Mouse (Mus musculus) heart, embryonic 13.5 days (tissue): ENCODE measurements around the gene Islr2. TPM values are rescaled to one million over a fixed set of nuclear protein-coding genes. Genes with fewer than 3 reads are reported as not detected.

Source experiments
- ATAC-seq: fragments of 200-750 bp; cut with Nextera tagmentation; 2 replicates; pipeline ENCODE4 v1.8.0; 2017; ENCODE audit warnings: moderate TSS enrichment; ENCODE audit not compliant: insufficient number of reproducible peaks, low FRiP score, low TSS enrichment; ENCODE audit errors: extremely low read depth
- H3K27ac ChIP-seq: fragments of 300-500 bp; sonication (generic); replicated peaks from 2 replicates; pipeline ENCODE4 v1.5.1; 2015; ENCODE audit warnings: moderate library complexity, mild to moderate bottlenecking, inconsistent platforms
- H3K27me3 ChIP-seq: fragments of 300-500 bp; sonication (generic); replicated peaks from 2 replicates; pipeline ENCODE4 v1.6.1; 2015; ENCODE audit warnings: mild to moderate bottlenecking, inconsistent platforms
- H3K36me3 ChIP-seq: fragments of 300-500 bp; sonication (generic); 2 replicates; pipeline ENCODE4 v1.6.1; 2015; ENCODE audit warnings: mild to moderate bottlenecking, inconsistent platforms
- H3K4me1 ChIP-seq: fragments of 300-500 bp; sonication (generic); 2 replicates; pipeline ENCODE4 v1.6.1; 2015; ENCODE audit warnings: inconsistent platforms
- H3K4me2 ChIP-seq: fragments of 300-500 bp; sonication (generic); 2 replicates; pipeline ENCODE4 v1.6.1; 2015; ENCODE audit warnings: inconsistent platforms, mild to moderate bottlenecking, moderate library complexity
- H3K4me3 ChIP-seq: fragments of 300-500 bp; sonication (generic); 2 replicates; pipeline ENCODE4 v1.5.1; 2015; ENCODE audit warnings: moderate library complexity, mild to moderate bottlenecking, inconsistent platforms
- H3K9ac ChIP-seq: fragments of 300-500 bp; sonication (generic); 2 replicates; pipeline ENCODE4 v1.6.1; 2015; ENCODE audit warnings: inconsistent platforms, mild to moderate bottlenecking, moderate library complexity
- H3K9me3 ChIP-seq: fragments of 300-500 bp; sonication (generic); 2 replicates; pipeline ENCODE4 v1.6.1; 2016; ENCODE audit warnings: inconsistent platforms
- WGBS: fragments of 180-500 bp; shearing (Covaris S2); methylation state at CpG from one replicate; pipeline ENCODE4 v1.1.7; 2015; ENCODE audit warnings: mixed read lengths; 5-methylcytosine and 5-hydroxymethylcytosine counted together
- polyA plus RNA-seq: library from polyadenylated mRNA; unstranded; fragments of >200 nt; fragmentation: Nextera tagmentation; extraction: Ambion mirVana; gene quantifications from 2 replicates; pipeline ENCODE4 v1.2.1, GENCODE M21; 2015

Gene Islr2
- polyA plus RNA-seq, 1 experiment from 2014 or later = 0.17 TPM

GRCm38 (mm10) chr9:58201091-58201842 is 2.9 kb downstream of the Islr2 start:
- Histone ChIP-seq H3K27ac (no peak overlapping the region), H3K36me3 (no peaks in the 10 kb centered on the region), H3K4me3 (peak overlapping the region; percentile 24; the same call in 1 of the 2 replicates), H3K9ac (no peak overlapping the region), H3K9me3 (no peaks in the 10 kb centered on the region), H3K4me1 (peaks cover 56% of the 10 kb centered on the region), H3K27me3 (peaks cover 92% of the 10 kb centered on the region), H3K4me2 (peak overlapping the region; percentile 38)
- ATAC-seq = no peak
- WGBS = 2% methylated on average over 24 of the region's 24 CpGs

GRCm38 (mm10) chr9:58200270-58201090 is 3.6 kb downstream of the Islr2 start:
- no peak overlapping the region for H3K27ac ChIP-seq
- peaks cover 58% of the 10 kb centered on the region for H3K4me1 ChIP-seq
- H3K9me3 ChIP-seq = no peaks in the 10 kb centered on the region
- no peaks in the 10 kb centered on the region for H3K36me3 ChIP-seq
- ATAC-seq = no peak
- 6% methylated on average over 11 of the region's 11 CpGs for WGBS
- H3K4me3 ChIP-seq = no peak overlapping the region
- peaks cover 92% of the 10 kb centered on the region for H3K27me3 ChIP-seq
- H3K9ac ChIP-seq = no peak overlapping the region
- no peak overlapping the region for H3K4me2 ChIP-seq

- Histone ChIP-seq H3K27ac (no peak overlapping the region), H3K4me1 (peaks cover 58% of the 10 kb centered on the region), H3K9ac (no peak overlapping the region), H3K4me2 (peak overlapping the region; percentile 71), H3K4me3 (peak overlapping the region; percentile 33), H3K9me3 (no peaks in the 10 kb centered on the region), H3K27me3 (peaks cover 95% of the 10 kb centered on the region), H3K36me3 (no peaks in the 10 kb centered on the region)
- no peak for ATAC-seq
- under 1% methylated on average over 41 of the region's 41 CpGs for WGBS
Observed at GRCm38 (mm10) chr9:58199381-58200269, 4.5 kb downstream of the Islr2 start.

GRCm38 (mm10) chr9:58198801-58199371 is 5.2 kb downstream of the Islr2 start:
- ATAC-seq = no peak
- Histone ChIP-seq H3K4me2 (peak overlapping the region; percentile 71), H3K36me3 (no peaks in the 10 kb centered on the region), H3K9ac (no peak overlapping the region), H3K4me3 (peak overlapping the region; percentile 33), H3K27me3 (peaks cover 100% of the 10 kb centered on the region), H3K9me3 (no peaks in the 10 kb centered on the region), H3K27ac (no peak overlapping the region), H3K4me1 (peaks cover 56% of the 10 kb centered on the region)
- 3% methylated on average over 38 of the region's 38 CpGs for WGBS

GRCm38 (mm10) chr9:58197781-58198701 is 6.1 kb downstream of the Islr2 start:
- WGBS = under 1% methylated on average over 58 of the region's 58 CpGs
- H3K36me3 ChIP-seq = no peaks in the 10 kb centered on the region
- no peaks in the 10 kb centered on the region for H3K9me3 ChIP-seq
- H3K4me2 ChIP-seq = peak overlapping the region; percentile 71
- H3K9ac ChIP-seq = peak overlapping the region; percentile 58
- H3K4me3 ChIP-seq = peak overlapping the region; percentile 44
- no peak overlapping the region for H3K27ac ChIP-seq
- H3K4me1 ChIP-seq = peaks cover 51% of the 10 kb centered on the region
- ATAC-seq = no peak
- H3K27me3 ChIP-seq = peaks cover 100% of the 10 kb centered on the region

- WGBS = 3% methylated on average over 46 of the region's 46 CpGs
- peaks cover 45% of the 10 kb centered on the region for H3K4me1 ChIP-seq
- ATAC-seq = no peak
Observed at GRCm38 (mm10) chr9:58196610-58197567, 7.2 kb downstream of the Islr2 start.

GRCm38 (mm10) chr9:58196141-58196540 is 8.0 kb downstream of the Islr2 start:
- no peaks in the 10 kb centered on the region for H3K9me3 ChIP-seq
- H3K4me3 ChIP-seq = peak overlapping the region; percentile 35
- peaks cover 85% of the 10 kb centered on the region for H3K27me3 ChIP-seq
- ATAC-seq = no peak
- 5% methylated on average over 14 of the region's 14 CpGs for WGBS
- peaks cover 38% of the 10 kb centered on the region for H3K4me1 ChIP-seq
- H3K4me2 ChIP-seq = peak overlapping the region; percentile 57
- no peaks in the 10 kb centered on the region for H3K36me3 ChIP-seq
- peak overlapping the region; percentile 45; the same call in 1 of the 2 replicates for H3K9ac ChIP-seq
- H3K27ac ChIP-seq = no peak overlapping the region

More at GRCm38 (mm10) chr9:58196610-58197567, 7.2 kb downstream of the Islr2 start:
- peak overlapping the region; percentile 44 for H3K4me3 ChIP-seq
- H3K27me3 ChIP-seq = peaks cover 92% of the 10 kb centered on the region
- H3K9ac ChIP-seq = peak overlapping the region; percentile 58; the same call in 1 of the 2 replicates
- peak overlapping the region; percentile 71 for H3K4me2 ChIP-seq
- no peak overlapping the region for H3K27ac ChIP-seq
- H3K36me3 ChIP-seq = no peaks in the 10 kb centered on the region
- no peaks in the 10 kb centered on the region for H3K9me3 ChIP-seq

- Histone ChIP-seq H3K4me3 (no peak overlapping the region), H3K4me2 (no peak overlapping the region), H3K9ac (no peak overlapping the region), H3K27me3 (peaks cover 80% of the 10 kb centered on the region), H3K9me3 (no peaks in the 10 kb centered on the region), H3K27ac (no peak overlapping the region), H3K4me1 (peaks cover 38% of the 10 kb centered on the region), H3K36me3 (no peaks in the 10 kb centered on the region)
- ATAC-seq = no peak
- 15% methylated on average over 1 of the region's 1 CpGs for whole genome bisulfite sequencing
Observed at GRCm38 (mm10) chr9:58195671-58196070, 8.4 kb downstream of the Islr2 start.

- Histone ChIP-seq H3K27me3 (peaks cover 73% of the 10 kb centered on the region), H3K4me2 (no peak overlapping the region), H3K4me3 (no peak overlapping the region), H3K4me1 (peaks cover 31% of the 10 kb centered on the region), H3K9ac (no peak overlapping the region), H3K27ac (no peak overlapping the region), H3K9me3 (no peaks in the 10 kb centered on the region), H3K36me3 (no peaks in the 10 kb centered on the region)
- WGBS = 55% methylated on average over 9 of the region's 9 CpGs
- no peak for ATAC-seq
Observed at GRCm38 (mm10) chr9:58194222-58194621, 9.9 kb downstream of the Islr2 start.
